Mouse (Mus musculus): ENCODE data around the gene Izumo4.

- no peak for TF ChIP-seq CTCF (IDR thresholded peaks at IDR 0.05)
- no peak for TF ChIP-seq EP300 (IDR thresholded peaks at IDR 0.05)
Observed at GRCm38 (mm10) chr10:80654866-80655265, 47.1 kb upstream of the Izumo4 start.

All from lung, postnatal 0 days (tissue).